Mouse (Mus musculus) activated CD4-positive, CD25-positive, alpha-beta regulatory T cell, adult 4 months (primary cell): ENCODE results near the gene Hist1h4n. TPM values are rescaled to one million over a fixed set of nuclear protein-coding genes. Genes with fewer than 3 reads are reported as not detected.
"Not testable (repeated sequence)": the region's sequence is repeated elsewhere in the genome, so short reads cannot be mapped to it uniquely, and the experiment has no call there.

ENCODE experiments used
- ATAC-seq: one replicate; pipeline ENCODE4 v1.8.0; 2017
- polyA plus RNA-seq, 2 experiments: library from polyadenylated mRNA; unstranded; fragments of 100-300 nt; shearing (Covaris generic); gene quantifications; one replicate each; pipeline ENCODE4 v1.2.1; 2017

The Hist1h4n gene
- polyA plus RNA-seq, 2 experiments from 2014 or later, result 15.9 TPM; not detected in 1

- ATAC-seq, result no peak
Observed at GRCm38 (mm10) chr13:21790601-21791283, 41.3 kb downstream of the Hist1h4n start.

- ATAC-seq, result no peak
Observed at GRCm38 (mm10) chr13:21789925-21790324, 42.1 kb downstream of the Hist1h4n start.

- no peak for ATAC-seq
Observed at GRCm38 (mm10) chr13:21787760-21788593, 44.0 kb downstream of the Hist1h4n start.

GRCm38 (mm10) chr13:21786899-21787629 is 44.9 kb downstream of the Hist1h4n start, which contains the start of the genes Hist1h2an and Hist1h2bp:
TSS of gene Hist1h2an (minus strand) at chr13:21787218.
TSS of gene Hist1h2bp (plus strand) at chr13:21787461.
- peak; percentile 88 for ATAC-seq

- ATAC-seq, result no peak
Observed at GRCm38 (mm10) chr13:21786189-21786898, 45.7 kb downstream of the Hist1h4n start.

- ATAC-seq, result no peak
Observed at GRCm38 (mm10) chr13:21784311-21784710, 47.7 kb downstream of the Hist1h4n start.

GRCm38 (mm10) chr13:21783734-21784161 is 48.2 kb downstream of the Hist1h4n start:
- no peak for ATAC-seq

- peak; percentile 51 for ATAC-seq
Observed at GRCm38 (mm10) chr13:21783255-21783617, 48.8 kb downstream of the Hist1h4n start, which contains the start of gene Hist1h3i. TSS of gene Hist1h3i (minus strand) at chr13:21783370.

- not testable (repeated sequence) for ATAC-seq
Observed at GRCm38 (mm10) chr13:21782361-21783254, 49.4 kb downstream of the Hist1h4n start.

Other genes with a start within 250 kb of the Hist1h4n start
- gene Olfr1362, start 218.2 kb downstream of the Hist1h4n start, polyA plus RNA-seq, result not detected
- not detected for gene Olfr11, start 189.7 kb downstream of the Hist1h4n start, polyA plus RNA-seq
- not detected for gene Olfr1361, start 168.8 kb downstream of the Hist1h4n start, polyA plus RNA-seq
- not detected for gene Olfr1360, start 154.8 kb downstream of the Hist1h4n start, polyA plus RNA-seq
- gene Olfr1359, start 134.1 kb downstream of the Hist1h4n start, polyA plus RNA-seq, result not detected
- 1 to 10 TPM in 1 of 2 experiments, not detected in 1; 1.2 TPM for gene Hist1h2bl, start 116.1 kb downstream of the Hist1h4n start, polyA plus RNA-seq
- 1 to 10 TPM in 1 of 2 experiments, not detected in 1; 5.1 TPM for gene Hist1h2ai, start 115.8 kb downstream of the Hist1h4n start, polyA plus RNA-seq
- gene Hist1h3h, start 114.5 kb downstream of the Hist1h4n start, polyA plus RNA-seq, result 1 to 10 TPM in 1 of 2 experiments, not detected in 1; 6.0 TPM
- 1 to 10 TPM; 2.4 to 2.8 TPM for gene Hist1h2bm, start 110.2 kb downstream of the Hist1h4n start, polyA plus RNA-seq
- under 1 TPM in 1 of 2 experiments, not detected in 1; 0.61 TPM for gene Hist1h4j, start 97.1 kb downstream of the Hist1h4n start, polyA plus RNA-seq
- gene Hist1h4k, start 81.7 kb downstream of the Hist1h4n start, polyA plus RNA-seq, result 1 to 10 TPM; 4.8 to 6.3 TPM
- gene Hist1h2ak, start 78.4 kb downstream of the Hist1h4n start, polyA plus RNA-seq, result 1 to 10 TPM; 2.5 to 3.5 TPM
- 1 to 10 TPM; 3.3 to 5.0 TPM for gene Hist1h2bn, start 78.1 kb downstream of the Hist1h4n start, polyA plus RNA-seq
- gene Hist1h1b, start 51.6 kb downstream of the Hist1h4n start, polyA plus RNA-seq, result 10 to 100 TPM; 28.3 to 35.3 TPM
- gene Hist1h3i, start 48.8 kb downstream of the Hist1h4n start, polyA plus RNA-seq, result 1 to 10 TPM in 1 of 2 experiments, not detected in 1; 3.8 TPM
- 10 to 100 TPM in 1 of 2 experiments, 1 to 10 TPM in 1; 2.0 to 11.5 TPM for gene Hist1h2an, start 45.0 kb downstream of the Hist1h4n start, polyA plus RNA-seq
- not detected for gene Hist1h2bp, start 44.7 kb downstream of the Hist1h4n start, polyA plus RNA-seq
- 1 to 10 TPM; 4.2 to 9.2 TPM for gene Hist1h2bq, start 22.0 kb downstream of the Hist1h4n start, polyA plus RNA-seq
- gene Hist1h2ao, start 21.7 kb downstream of the Hist1h4n start, polyA plus RNA-seq, result 1 to 10 TPM in 1 of 2 experiments, not detected in 1; 2.4 TPM
- 1 to 10 TPM in 1 of 2 experiments, not detected in 1; 6.5 TPM for gene Hist1h4m, start 20.4 kb downstream of the Hist1h4n start, polyA plus RNA-seq
- gene Hist1h2ap, start 1.3 kb upstream of the Hist1h4n start, polyA plus RNA-seq, result 100 to 1,000 TPM; 214 to 439 TPM
- gene Hist1h2br, start 1.5 kb upstream of the Hist1h4n start, polyA plus RNA-seq, result 1 to 10 TPM; 4.0 to 9.2 TPM
- not detected for gene Zfp184, start 112.9 kb upstream of the Hist1h4n start, polyA plus RNA-seq
- gene Pom121l2, start 149.0 kb upstream of the Hist1h4n start, polyA plus RNA-seq, result not detected
- gene Prss16, start 177.5 kb upstream of the Hist1h4n start, polyA plus RNA-seq, result under 1 TPM; 0.19 to 0.48 TPM
- gene Hist1h2ah, start 203.4 kb upstream of the Hist1h4n start, polyA plus RNA-seq, result 100 to 1,000 TPM in 1 of 2 experiments, not detected in 1; 174 TPM
- gene Hist1h2bk, start 203.7 kb upstream of the Hist1h4n start, polyA plus RNA-seq, result 1 to 10 TPM; 2.6 to 4.2 TPM
- 10 to 100 TPM in 1 of 2 experiments, 1 to 10 TPM in 1; 5.9 to 14.6 TPM for gene Hist1h4i, start 209.2 kb upstream of the Hist1h4n start, polyA plus RNA-seq
- gene Hist1h2ag, start 210.7 kb upstream of the Hist1h4n start, polyA plus RNA-seq, result not detected
- gene Hist1h2bj, start 211.0 kb upstream of the Hist1h4n start, polyA plus RNA-seq, result 10 to 100 TPM in 1 of 2 experiments, 1 to 10 TPM in 1; 4.4 to 13.9 TPM